Mouse (Mus musculus): ENCODE data around the gene Siglecf. TPM values are rescaled to one million over a fixed set of nuclear protein-coding genes. Genes with fewer than 3 reads are reported as not detected.

Siglecf gene
- polyA plus RNA-seq (2015; fragmentation: Nextera tagmentation; extraction: Ambion mirVana) = 0.31 and 0.35 TPM in 2 replicates

DNA sequence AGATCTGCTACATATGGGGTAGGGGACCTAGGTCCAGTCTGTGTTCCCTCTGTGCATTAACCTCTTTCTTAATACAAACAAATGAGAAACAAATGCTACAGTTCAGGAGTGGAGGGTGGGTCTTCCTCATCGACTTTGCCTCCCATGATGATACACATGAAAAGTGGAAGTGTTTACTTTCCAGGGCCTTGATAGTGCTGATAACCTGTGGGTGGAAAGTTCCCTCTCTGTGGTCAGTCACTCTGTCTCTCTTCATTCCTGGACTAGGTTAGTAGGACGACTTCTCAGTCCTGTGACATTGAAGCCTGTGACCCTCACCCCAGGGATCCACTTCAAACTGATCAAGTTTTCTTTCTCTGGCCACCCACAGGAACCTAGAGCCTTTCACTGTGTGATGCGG is at the start of gene Siglecf:
Siglecf (plus strand) TSS at position 188 of the 400 bp plus-strand sequence.
- no peak within 1 kb of the TSS for H3K4me2 ChIP-seq
- 68% methylated on average over 3 of the region's 3 CpGs for WGBS
- H3K4me1 ChIP-seq = no peaks in the 10 kb centered on the region; the same call in 1 of the 2 replicates
- ATAC-seq (ENCODE audit: insufficient number of reproducible peaks, low FRiP score, low TSS enrichment, low read depth) = no peak
- no peak within 1 kb of the TSS for H3K27ac ChIP-seq
- H3K9me3 ChIP-seq = no peaks in the 10 kb centered on the region
- no peak within 1 kb of the TSS for H3K9ac ChIP-seq
- H3K27me3 ChIP-seq = no peaks in the 10 kb centered on the region
- no peak within 1 kb of the TSS for H3K4me3 ChIP-seq
- no peaks in the 10 kb centered on the region for H3K36me3 ChIP-seq

DNA sequence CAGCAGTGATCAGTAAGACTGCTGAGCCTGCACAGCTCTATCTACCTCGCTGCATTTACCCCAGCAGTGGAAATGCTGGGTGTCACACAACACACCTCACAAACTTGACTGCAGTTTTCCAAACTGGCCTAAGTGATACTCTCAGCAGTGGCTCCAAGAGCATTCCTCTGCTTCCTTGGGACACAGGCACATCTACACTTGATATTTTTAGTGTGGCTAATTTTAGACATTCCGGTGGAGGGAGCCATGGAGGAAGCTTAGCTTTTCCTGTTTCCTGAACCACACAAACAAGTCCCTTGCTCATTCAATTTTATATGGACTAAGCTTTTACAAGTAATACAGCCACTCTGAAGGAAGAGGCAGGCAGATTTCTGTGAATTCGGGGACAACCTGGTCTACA is 45.9 kb upstream of the Siglecf start:
- peaks cover 74% of the 10 kb centered on the region for H3K36me3 ChIP-seq

DNA sequence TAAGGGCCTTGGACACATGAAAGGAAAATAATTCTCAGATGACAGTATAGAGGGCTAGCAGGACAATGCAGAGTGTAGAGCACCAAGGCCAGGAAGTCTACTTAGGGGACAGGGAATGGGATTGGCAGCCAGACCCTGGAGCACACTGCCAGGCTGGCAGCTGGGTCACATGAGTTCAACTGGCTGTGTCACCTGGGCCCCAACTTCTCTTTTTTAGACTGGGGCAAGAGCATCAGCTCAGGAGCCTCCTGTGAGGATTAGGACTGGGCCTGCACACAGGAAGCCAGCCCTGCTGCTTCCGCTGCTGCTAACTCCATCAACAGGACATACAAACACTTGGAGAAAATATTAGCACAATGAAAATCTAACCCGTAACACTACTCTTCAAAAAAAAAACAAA is 42.1 kb upstream of the Siglecf start:
- H3K4me3 ChIP-seq = no peak overlapping the region
- H3K36me3 ChIP-seq = peaks cover 45% of the 10 kb centered on the region
- no peak overlapping the region for H3K27ac ChIP-seq
- no peaks in the 10 kb centered on the region for H3K27me3 ChIP-seq
- 67% methylated on average over 2 of the region's 2 CpGs for WGBS
- no peak overlapping the region for H3K9ac ChIP-seq
- peaks cover 10% of the 10 kb centered on the region; the same call in 1 of the 2 replicates for H3K4me1 ChIP-seq
- no peak overlapping the region for H3K4me2 ChIP-seq
- no peak for ATAC-seq (ENCODE audit: insufficient number of reproducible peaks, low FRiP score, low TSS enrichment, low read depth)
- H3K9me3 ChIP-seq = no peaks in the 10 kb centered on the region

More for the DNA sequence above, 45.9 kb upstream of the Siglecf start:
- Histone ChIP-seq H3K9me3 (no peaks in the 10 kb centered on the region), H3K4me1 (no peaks in the 10 kb centered on the region), H3K27me3 (no peaks in the 10 kb centered on the region), H3K4me2 (no peak overlapping the region), H3K9ac (no peak overlapping the region), H3K27ac (no peak overlapping the region), H3K4me3 (no peak overlapping the region)
- 79% methylated on average over 3 of the region's 3 CpGs for WGBS
- no peak for ATAC-seq (ENCODE audit: insufficient number of reproducible peaks, low FRiP score, low TSS enrichment, low read depth)

DNA sequence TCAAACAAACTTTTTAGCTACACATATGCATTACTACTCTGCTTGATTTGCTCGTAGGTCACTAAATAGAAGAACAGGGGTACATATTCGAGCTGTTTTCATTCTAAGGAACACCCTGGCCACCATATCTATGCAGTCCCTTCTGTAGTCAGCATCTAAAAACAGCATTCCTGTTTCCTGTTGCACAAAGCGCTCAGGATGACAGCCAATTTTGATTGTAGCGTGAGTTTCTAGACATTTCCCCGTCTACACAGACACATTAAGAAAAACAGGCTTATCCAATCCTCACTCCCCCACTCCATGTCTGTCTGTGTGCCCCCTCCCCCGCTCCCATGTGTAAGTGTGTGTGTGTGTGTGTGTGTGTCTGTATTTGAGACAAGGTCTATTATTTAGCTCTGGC is 39.5 kb upstream of the Siglecf start:
- H3K4me1 ChIP-seq = peaks cover 10% of the 10 kb centered on the region; the same call in 1 of the 2 replicates
- H3K4me3 ChIP-seq = peak overlapping the region; percentile 75
- WGBS = 72% methylated on average over 6 of the region's 6 CpGs
- peaks cover 34% of the 10 kb centered on the region for H3K36me3 ChIP-seq
- no peaks in the 10 kb centered on the region for H3K27me3 ChIP-seq
- peak overlapping the region; percentile 82 for H3K4me2 ChIP-seq
- H3K9me3 ChIP-seq = no peaks in the 10 kb centered on the region
- no peak overlapping the region for H3K27ac ChIP-seq
- no peak overlapping the region for H3K9ac ChIP-seq
- no peak for ATAC-seq (ENCODE audit: insufficient number of reproducible peaks, low FRiP score, low TSS enrichment, low read depth)

- peak overlapping the region; percentile 75 for H3K4me3 ChIP-seq
- H3K27ac ChIP-seq = peak overlapping the region; percentile 89
- WGBS = under 1% methylated on average over 32 of the region's 32 CpGs
- H3K27me3 ChIP-seq = no peaks in the 10 kb centered on the region
- H3K4me1 ChIP-seq = peaks cover 10% of the 10 kb centered on the region; the same call in 1 of the 2 replicates
- peak overlapping the region; percentile 82 for H3K4me2 ChIP-seq
- ATAC-seq (ENCODE audit: insufficient number of reproducible peaks, low FRiP score, low TSS enrichment, low read depth) = peak; percentile 54
- H3K9ac ChIP-seq = peak overlapping the region; percentile 56
- no peaks in the 10 kb centered on the region for H3K9me3 ChIP-seq
- peaks cover 27% of the 10 kb centered on the region for H3K36me3 ChIP-seq
Measured at GRCm38 (mm10) chr7:43312386-43313012, 38.6 kb upstream of the Siglecf start.

- H3K27ac ChIP-seq = peak within 1 kb of the TSS; percentile 89
- peak within 1 kb of the TSS; percentile 75 for H3K4me3 ChIP-seq
- peak within 1 kb of the TSS; percentile 82 for H3K4me2 ChIP-seq
- ATAC-seq (ENCODE audit: insufficient number of reproducible peaks, low FRiP score, low TSS enrichment, low read depth) = peak; percentile 92
- H3K4me1 ChIP-seq = peaks cover 10% of the 10 kb centered on the region; the same call in 1 of the 2 replicates
- H3K9me3 ChIP-seq = no peaks in the 10 kb centered on the region
- peak within 1 kb of the TSS; percentile 56 for H3K9ac ChIP-seq
- peaks cover 22% of the 10 kb centered on the region for H3K36me3 ChIP-seq
- no peaks in the 10 kb centered on the region for H3K27me3 ChIP-seq
- WGBS = under 1% methylated on average over 32 of the region's 33 CpGs
Measured at GRCm38 (mm10) chr7:43313013-43313428, 38.1 kb upstream of the Siglecf start, which contains the start of gene Zfp715. Gene Zfp715, minus strand, starts transcription at chr7:43313294.

- 61% methylated on average over 10 of the region's 10 CpGs for WGBS
- no peak for ATAC-seq (ENCODE audit: insufficient number of reproducible peaks, low FRiP score, low TSS enrichment, low read depth)
- Histone ChIP-seq H3K27me3 (no peaks in the 10 kb centered on the region), H3K27ac (no peak overlapping the region), H3K9ac (no peak overlapping the region), H3K36me3 (no peaks in the 10 kb centered on the region), H3K4me2 (no peak overlapping the region), H3K9me3 (no peaks in the 10 kb centered on the region), H3K4me3 (no peak overlapping the region), H3K4me1 (no peaks in the 10 kb centered on the region)
Measured at GRCm38 (mm10) chr7:43326223-43326780, 24.8 kb upstream of the Siglecf start.

DNA sequence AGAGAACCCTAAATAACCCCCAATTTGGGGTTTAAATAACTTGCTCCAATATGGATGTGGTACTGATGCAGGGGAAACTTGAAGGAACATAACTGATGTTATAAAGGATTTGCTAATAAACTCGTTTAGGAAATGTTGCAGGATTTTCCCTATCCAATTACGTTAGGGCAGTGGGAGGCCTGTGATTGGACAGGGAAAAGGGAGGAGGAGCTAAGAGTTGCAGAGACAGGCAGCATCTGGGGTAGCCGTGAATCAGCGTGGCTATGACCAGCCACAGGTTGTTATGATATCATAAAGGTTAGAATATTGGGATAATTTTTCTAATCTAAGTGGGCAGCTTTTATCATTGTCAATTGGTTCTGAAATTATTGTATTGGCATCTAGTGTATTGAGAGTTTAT is 23.0 kb upstream of the Siglecf start:
- H3K27me3 ChIP-seq = no peaks in the 10 kb centered on the region
- ATAC-seq (ENCODE audit: insufficient number of reproducible peaks, low FRiP score, low TSS enrichment, low read depth) = no peak
- no peak overlapping the region for H3K9ac ChIP-seq
- 63% methylated on average over 4 of the region's 4 CpGs for WGBS
- no peaks in the 10 kb centered on the region for H3K4me1 ChIP-seq
- no peak overlapping the region for H3K4me3 ChIP-seq
- no peaks in the 10 kb centered on the region for H3K36me3 ChIP-seq
- H3K4me2 ChIP-seq = no peak overlapping the region
- H3K9me3 ChIP-seq = no peaks in the 10 kb centered on the region
- H3K27ac ChIP-seq = no peak overlapping the region

- Histone ChIP-seq H3K4me3 (no peak overlapping the region), H3K9me3 (no peaks in the 10 kb centered on the region), H3K4me1 (no peaks in the 10 kb centered on the region), H3K9ac (no peak overlapping the region), H3K27me3 (no peaks in the 10 kb centered on the region), H3K36me3 (no peaks in the 10 kb centered on the region), H3K4me2 (no peak overlapping the region), H3K27ac (no peak overlapping the region)
- ATAC-seq (ENCODE audit: insufficient number of reproducible peaks, low FRiP score, low TSS enrichment, low read depth) = no peak
- 35% methylated on average over 5 of the region's 7 CpGs for WGBS
Measured at GRCm38 (mm10) chr7:43333203-43333602, 17.9 kb upstream of the Siglecf start.

DNA sequence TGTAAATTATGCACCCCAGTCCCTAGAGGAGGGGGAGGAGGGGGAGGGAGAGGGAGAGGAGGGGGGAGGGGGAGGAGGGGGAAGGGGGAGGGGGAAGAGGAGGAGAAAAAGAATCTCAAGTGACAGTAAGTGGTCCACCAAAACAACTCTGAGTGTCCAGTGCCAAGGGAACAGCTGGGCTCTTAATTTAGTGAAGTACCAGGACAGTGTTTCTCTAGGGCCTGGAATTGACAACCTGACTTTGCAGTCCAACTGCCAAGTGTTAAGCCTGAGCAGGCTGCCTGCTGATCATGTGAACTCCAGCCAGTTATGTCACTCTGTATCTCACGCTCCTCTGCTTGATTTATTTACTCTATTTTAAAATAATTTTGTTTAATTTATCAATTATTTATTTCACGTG is 17.2 kb upstream of the Siglecf start:
- Histone ChIP-seq H3K9ac (no peak overlapping the region), H3K4me2 (no peak overlapping the region), H3K27me3 (no peaks in the 10 kb centered on the region), H3K4me3 (no peak overlapping the region), H3K9me3 (no peaks in the 10 kb centered on the region), H3K36me3 (no peaks in the 10 kb centered on the region), H3K27ac (no peak overlapping the region), H3K4me1 (no peaks in the 10 kb centered on the region)
- ATAC-seq (ENCODE audit: insufficient number of reproducible peaks, low FRiP score, low TSS enrichment, low read depth) = no peak
- WGBS = 48% methylated on average over 2 of the region's 2 CpGs

DNA sequence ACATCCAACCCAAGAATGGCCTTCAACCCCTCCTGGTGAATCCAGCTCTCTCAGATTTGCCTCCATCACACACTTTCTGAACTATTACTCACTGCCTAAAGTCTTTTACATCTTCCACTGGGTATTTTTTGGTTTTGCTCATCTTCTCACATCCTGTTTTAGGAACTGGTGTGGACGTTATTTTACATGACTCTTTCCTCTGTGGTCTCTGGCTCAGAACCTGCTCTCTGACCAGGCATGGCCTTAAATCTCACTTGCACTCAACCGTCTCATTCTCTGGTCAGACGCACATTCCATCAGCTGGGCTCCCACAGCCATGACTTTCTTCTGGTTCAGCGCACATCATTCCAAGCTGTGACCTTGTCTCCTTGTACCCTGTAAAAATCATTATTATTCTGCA is 10.4 kb upstream of the Siglecf start:
- Histone ChIP-seq H3K9me3 (no peaks in the 10 kb centered on the region), H3K27ac (no peak overlapping the region), H3K36me3 (no peaks in the 10 kb centered on the region), H3K9ac (no peak overlapping the region), H3K4me2 (no peak overlapping the region), H3K4me3 (no peak overlapping the region), H3K27me3 (no peaks in the 10 kb centered on the region), H3K4me1 (no peaks in the 10 kb centered on the region)
- no peak for ATAC-seq (ENCODE audit: insufficient number of reproducible peaks, low FRiP score, low TSS enrichment, low read depth)
- 88% methylated on average over 4 of the region's 4 CpGs for WGBS

GRCm38 (mm10) chr7:43343191-43343590 is 8.0 kb upstream of the Siglecf start:
- no peaks in the 10 kb centered on the region for H3K27me3 ChIP-seq
- H3K27ac ChIP-seq = no peak overlapping the region
- no peaks in the 10 kb centered on the region for H3K4me1 ChIP-seq
- no peak overlapping the region for H3K4me3 ChIP-seq
- H3K36me3 ChIP-seq = no peaks in the 10 kb centered on the region
- no peak overlapping the region for H3K4me2 ChIP-seq
- H3K9ac ChIP-seq = no peak overlapping the region
- H3K9me3 ChIP-seq = no peaks in the 10 kb centered on the region
- no peak for ATAC-seq (ENCODE audit: insufficient number of reproducible peaks, low FRiP score, low TSS enrichment, low read depth)
- 78% methylated on average over 5 of the region's 5 CpGs for WGBS

Measured in limb, embryonic 15.5 days (tissue).